Mouse (Mus musculus) heart, postnatal 0 days (tissue): Measurements from ENCODE around the gene Ap4s1.

Source experiments
- CTCF ChIP-seq: IDR thresholded peaks from 2 replicates; pipeline ENCODE4 v1.5.1; 2016; ENCODE audit warnings: antibody characterized with exemption, control low read depth, low read depth
- EP300 ChIP-seq: IDR thresholded peaks from 2 replicates; pipeline ENCODE4 v1.6.1; 2016; ENCODE audit warnings: antibody characterized with exemption, low read depth

DNA sequence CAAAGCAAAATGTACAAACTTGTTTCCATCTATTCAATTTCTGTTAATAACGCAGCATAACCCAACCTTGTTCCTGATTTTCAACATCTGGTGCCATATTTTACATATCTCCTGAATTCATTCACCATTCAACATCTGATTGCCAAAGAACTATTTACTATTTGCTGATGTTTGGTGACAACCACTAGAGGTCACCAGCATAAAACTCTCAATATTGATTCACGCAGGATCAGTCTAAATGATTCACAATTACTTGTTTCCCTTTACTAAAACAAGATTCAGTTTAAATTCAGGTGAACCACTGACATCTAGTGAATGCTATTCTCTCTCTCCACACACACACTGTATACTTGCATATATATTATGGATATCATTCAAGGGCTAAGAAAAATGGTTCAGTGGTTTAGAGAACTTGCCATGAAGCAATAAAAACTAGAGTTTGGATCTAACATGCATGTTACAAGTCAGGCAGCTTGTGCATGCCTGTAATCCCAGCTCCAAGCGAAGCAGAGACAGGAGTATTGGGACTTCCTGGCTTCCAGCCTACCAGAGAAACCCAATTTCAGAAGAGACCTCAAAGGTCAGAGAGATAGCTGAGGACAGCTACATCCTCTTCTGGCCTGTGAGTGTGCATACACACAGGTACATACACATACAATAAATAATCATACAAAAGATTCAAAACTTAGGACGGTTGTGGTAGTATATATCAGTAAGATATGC lies 24.0 kb upstream of the Ap4s1 start:
- TF ChIP-seq CTCF: peak; percentile 60
- TF ChIP-seq EP300: no peak
